Mouse (Mus musculus): ENCODE data around the gene Myl6. TPM values are rescaled to one million over a fixed set of nuclear protein-coding genes. Genes with fewer than 3 reads are reported as not detected.

Myl6 gene
- polyA plus RNA-seq, 1 experiment from 2014 or later, result 442 TPM

DNA sequence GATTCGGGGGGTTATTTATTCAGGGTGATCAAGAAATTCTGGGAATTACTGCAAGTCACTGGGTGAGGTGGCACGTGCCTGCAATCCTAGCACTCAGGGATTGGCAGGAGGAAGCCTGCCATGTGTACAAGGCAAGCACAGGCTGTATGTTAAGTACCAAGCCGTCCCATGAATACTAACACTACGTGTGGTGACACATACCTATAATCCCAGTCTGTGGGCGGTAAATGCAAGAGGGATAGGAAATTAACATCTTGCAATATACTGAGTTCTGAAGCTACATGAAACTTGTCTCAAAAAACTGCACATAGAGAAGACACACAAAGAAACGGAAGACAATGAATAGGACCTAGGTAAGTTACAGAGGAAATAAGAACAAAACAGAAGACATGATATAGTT is 42.9 kb downstream of the Myl6 start:
- Histone ChIP-seq H3K4me1 (ENCODE audit: insufficient read depth) (no peaks in the 10 kb centered on the region), H3K4me3 (ENCODE audit: low read depth, low read length) (no peak overlapping the region), H3K27me3 (ENCODE audit: insufficient read depth, low read length) (no peaks in the 10 kb centered on the region), H3K9ac (replicated peaks) (no peak overlapping the region), H3K4me2 (ENCODE audit: low read depth, low read length) (no peak overlapping the region), H3K36me3 (replicated peaks; ENCODE audit: insufficient read depth, low read length) (no peaks in the 10 kb centered on the region), H3K27ac (ENCODE audit: low read depth) (no peak overlapping the region), H3K9me3 (ENCODE audit: low read length) (no peaks in the 10 kb centered on the region)
- 77% methylated on average over 6 of the region's 6 CpGs for WGBS (ENCODE audit: insufficient replicate concordance)
- ATAC-seq (no peak), DNase-seq (no peak)
- no peak for TF ChIP-seq CTCF (IDR thresholded peaks at IDR 0.05; ENCODE audit: low read depth)
- TF ChIP-seq EP300 (IDR thresholded peaks at IDR 0.05; ENCODE audit: low read depth), result no peak

GRCm38 (mm10) chr10:128445407-128445806 is 48.5 kb downstream of the Myl6 start:
- no peak for TF ChIP-seq EP300 (IDR thresholded peaks at IDR 0.05; ENCODE audit: low read depth)
- no peak for TF ChIP-seq CTCF (IDR thresholded peaks at IDR 0.05; ENCODE audit: low read depth)
- Histone ChIP-seq H3K27ac (ENCODE audit: low read depth) (no peak overlapping the region), H3K27me3 (ENCODE audit: insufficient read depth, low read length) (no peaks in the 10 kb centered on the region), H3K4me1 (ENCODE audit: insufficient read depth) (no peaks in the 10 kb centered on the region), H3K9me3 (ENCODE audit: low read length) (no peaks in the 10 kb centered on the region), H3K36me3 (replicated peaks; ENCODE audit: insufficient read depth, low read length) (peaks cover 6% of the 10 kb centered on the region), H3K4me3 (ENCODE audit: low read depth, low read length) (no peak overlapping the region), H3K4me2 (ENCODE audit: low read depth, low read length) (no peak overlapping the region), H3K9ac (replicated peaks) (no peak overlapping the region)
- WGBS (ENCODE audit: insufficient replicate concordance), result 34% methylated on average over 4 of the region's 4 CpGs
- ATAC-seq, result no peak
- no peak for DNase-seq

- H3K4me1 ChIP-seq (ENCODE audit: insufficient read depth), result peaks cover 4% of the 10 kb centered on the region; the same call in 1 of the 2 replicates
- no peak overlapping the region for H3K9ac ChIP-seq (replicated peaks)
- ATAC-seq (no peak), DNase-seq (no peak)
- no peak overlapping the region for H3K27ac ChIP-seq (ENCODE audit: low read depth)
- TF ChIP-seq EP300 (IDR thresholded peaks at IDR 0.05; ENCODE audit: low read depth), result no peak
- H3K4me2 ChIP-seq (ENCODE audit: low read depth, low read length), result no peak overlapping the region
- H3K27me3 ChIP-seq (ENCODE audit: insufficient read depth, low read length), result no peaks in the 10 kb centered on the region
- no peaks in the 10 kb centered on the region for H3K9me3 ChIP-seq (ENCODE audit: low read length)
- H3K36me3 ChIP-seq (replicated peaks; ENCODE audit: insufficient read depth, low read length), result peaks cover 11% of the 10 kb centered on the region
- no peak overlapping the region for H3K4me3 ChIP-seq (ENCODE audit: low read depth, low read length)
- WGBS (ENCODE audit: insufficient replicate concordance), result 51% methylated on average over 6 of the region's 6 CpGs
These were observed 49.6 kb downstream of the Myl6 start for GRCm38 (mm10) chr10:128444354-128444753.

GRCm38 (mm10) chr10:128442718-128443117 is 51.2 kb downstream of the Myl6 start:
- 85% methylated on average over 1 of the region's 1 CpGs for WGBS (ENCODE audit: insufficient replicate concordance)
- no peak overlapping the region for H3K27ac ChIP-seq (ENCODE audit: low read depth)

GRCm38 (mm10) chr10:128441324-128442119 is 52.4 kb downstream of the Myl6 start:
- 87% methylated on average over 10 of the region's 10 CpGs for WGBS (ENCODE audit: insufficient replicate concordance)
- Histone ChIP-seq H3K4me2 (ENCODE audit: low read depth, low read length) (no peak overlapping the region), H3K27ac (ENCODE audit: low read depth) (no peak overlapping the region), H3K4me3 (ENCODE audit: low read depth, low read length) (no peak overlapping the region), H3K36me3 (replicated peaks; ENCODE audit: insufficient read depth, low read length) (peaks cover 29% of the 10 kb centered on the region), H3K9me3 (ENCODE audit: low read length) (no peaks in the 10 kb centered on the region), H3K4me1 (ENCODE audit: insufficient read depth) (peaks cover 5% of the 10 kb centered on the region; the same call in 1 of the 2 replicates), H3K9ac (replicated peaks) (no peak overlapping the region), H3K27me3 (ENCODE audit: insufficient read depth, low read length) (no peaks in the 10 kb centered on the region)
- no peak for ATAC-seq
- TF ChIP-seq EP300 (IDR thresholded peaks at IDR 0.05; ENCODE audit: low read depth), result no peak
- no peak for DNase-seq

More at GRCm38 (mm10) chr10:128442718-128443117, 51.2 kb downstream of the Myl6 start:
- TF ChIP-seq CTCF (IDR thresholded peaks at IDR 0.05; ENCODE audit: low read depth) (no peak), EP300 (IDR thresholded peaks at IDR 0.05; ENCODE audit: low read depth) (no peak)
- Histone ChIP-seq H3K4me3 (ENCODE audit: low read depth, low read length) (no peak overlapping the region), H3K9ac (replicated peaks) (no peak overlapping the region), H3K9me3 (ENCODE audit: low read length) (no peaks in the 10 kb centered on the region), H3K4me1 (ENCODE audit: insufficient read depth) (peaks cover 5% of the 10 kb centered on the region; the same call in 1 of the 2 replicates), H3K4me2 (ENCODE audit: low read depth, low read length) (no peak overlapping the region), H3K27me3 (ENCODE audit: insufficient read depth, low read length) (no peaks in the 10 kb centered on the region), H3K36me3 (replicated peaks; ENCODE audit: insufficient read depth, low read length) (peaks cover 21% of the 10 kb centered on the region)
- ATAC-seq (no peak), DNase-seq (no peak)

Small RNAs within 50 kb of the gene (microRNA-seq; reads per million reads assigned to microRNA genes)
- gene Mir6916 (not detected), gene Mir8105 (1.2 reads per million)

Other genes starting within 250 kb of the Myl6 start
- gene Apon, start 240.0 kb downstream of the Myl6 start, polyA plus RNA-seq (2015; fragmentation: Nextera tagmentation; extraction: Ambion mirVana), result 41.8 and 42.4 TPM in 2 replicates
- 1,289 and 1,338 TPM in 2 replicates for gene Apof, start 225.5 kb downstream of the Myl6 start, polyA plus RNA-seq (2015; fragmentation: Nextera tagmentation; extraction: Ambion mirVana)
- gene Stat2, start 223.6 kb downstream of the Myl6 start, polyA plus RNA-seq (2015; fragmentation: Nextera tagmentation; extraction: Ambion mirVana), result 11.3 and 12.1 TPM in 2 replicates
- not detected in 2 replicates for gene Il23a, start 195.4 kb downstream of the Myl6 start, polyA plus RNA-seq (2015; fragmentation: Nextera tagmentation; extraction: Ambion mirVana)
- gene Pan2, start 190.8 kb downstream of the Myl6 start, polyA plus RNA-seq (2015; fragmentation: Nextera tagmentation; extraction: Ambion mirVana), result 9.2 and 10.2 TPM in 2 replicates
- 110 and 121 TPM in 2 replicates for gene Cnpy2, start 171.7 kb downstream of the Myl6 start, polyA plus RNA-seq (2015; fragmentation: Nextera tagmentation; extraction: Ambion mirVana)
- 45.3 and 51.4 TPM in 2 replicates for gene Cs, start 156.4 kb downstream of the Myl6 start, polyA plus RNA-seq (2015; fragmentation: Nextera tagmentation; extraction: Ambion mirVana)
- 8.5 and 11.2 TPM in 2 replicates for gene Coq10a, start 125.1 kb downstream of the Myl6 start, polyA plus RNA-seq (2015; fragmentation: Nextera tagmentation; extraction: Ambion mirVana)
- 2.0 and 2.7 TPM in 2 replicates for gene Ankrd52, start 117.0 kb downstream of the Myl6 start, polyA plus RNA-seq (2015; fragmentation: Nextera tagmentation; extraction: Ambion mirVana)
- 59.0 and 64.1 TPM in 2 replicates for gene Slc39a5, start 92.9 kb downstream of the Myl6 start, polyA plus RNA-seq (2015; fragmentation: Nextera tagmentation; extraction: Ambion mirVana)
- gene Nabp2, start 82.7 kb downstream of the Myl6 start, polyA plus RNA-seq (2015; fragmentation: Nextera tagmentation; extraction: Ambion mirVana), result 33.7 and 33.8 TPM in 2 replicates
- gene Rnf41, start 82.5 kb downstream of the Myl6 start, polyA plus RNA-seq (2015; fragmentation: Nextera tagmentation; extraction: Ambion mirVana), result 7.2 and 7.3 TPM in 2 replicates
- gene Smarcc2, start 34.9 kb downstream of the Myl6 start, polyA plus RNA-seq (2015; fragmentation: Nextera tagmentation; extraction: Ambion mirVana), result 13.4 and 14.7 TPM in 2 replicates
- gene Myl6b, start 4.5 kb upstream of the Myl6 start, polyA plus RNA-seq (2015; fragmentation: Nextera tagmentation; extraction: Ambion mirVana), result 1.5 and 1.7 TPM in 2 replicates
- gene Esyt1, start 31.7 kb upstream of the Myl6 start, polyA plus RNA-seq (2015; fragmentation: Nextera tagmentation; extraction: Ambion mirVana), result 6.6 and 7.6 TPM in 2 replicates
- 5.0 and 5.4 TPM in 2 replicates for gene Zc3h10, start 53.6 kb upstream of the Myl6 start, polyA plus RNA-seq (2015; fragmentation: Nextera tagmentation; extraction: Ambion mirVana)
- gene Rpl41, start 55.2 kb upstream of the Myl6 start, polyA plus RNA-seq (2015; fragmentation: Nextera tagmentation; extraction: Ambion mirVana), result 2,058 and 2,065 TPM in 2 replicates
- 81.9 and 85.1 TPM in 2 replicates for gene Pa2g4, start 71.8 kb upstream of the Myl6 start, polyA plus RNA-seq (2015; fragmentation: Nextera tagmentation; extraction: Ambion mirVana)
- 7.3 and 7.8 TPM in 2 replicates for gene Erbb3, start 95.5 kb upstream of the Myl6 start, polyA plus RNA-seq (2015; fragmentation: Nextera tagmentation; extraction: Ambion mirVana)
- 469 and 517 TPM in 2 replicates for gene Rps26, start 132.6 kb upstream of the Myl6 start, polyA plus RNA-seq (2015; fragmentation: Nextera tagmentation; extraction: Ambion mirVana)
- gene Ikzf4, start 151.8 kb upstream of the Myl6 start, polyA plus RNA-seq (2015; fragmentation: Nextera tagmentation; extraction: Ambion mirVana), result 0.18 and 0.40 TPM in 2 replicates
- gene Suox, start 179.9 kb upstream of the Myl6 start, polyA plus RNA-seq (2015; fragmentation: Nextera tagmentation; extraction: Ambion mirVana), result 27.7 and 27.9 TPM in 2 replicates
- gene Rab5b, start 202.1 kb upstream of the Myl6 start, polyA plus RNA-seq (2015; fragmentation: Nextera tagmentation; extraction: Ambion mirVana), result 23.0 and 26.2 TPM in 2 replicates
- 0.46 and 0.69 TPM in 2 replicates for gene Pmel, start 210.1 kb upstream of the Myl6 start, polyA plus RNA-seq (2015; fragmentation: Nextera tagmentation; extraction: Ambion mirVana)
- gene Cdk2, start 210.9 kb upstream of the Myl6 start, polyA plus RNA-seq (2015; fragmentation: Nextera tagmentation; extraction: Ambion mirVana), result 29.8 and 34.7 TPM in 2 replicates

Measured in liver, postnatal 0 days (tissue).